Mouse (Mus musculus) embryo, embryonic 10.5 days (tissue): ENCODE measurements around the gene Gfra1.

Experiments used
- DNase-seq: peaks from one replicate; pipeline ENCODE4 v3.0.0-alpha.2; 2015; ENCODE audit warnings: low spot score

The Gfra1 gene

GRCm38 (mm10) chr19:58393121-58393520, 62.6 kb downstream of the Gfra1 start:
- DNase-seq, result no peak

- no peak for DNase-seq
Observed at GRCm38 (mm10) chr19:58391796-58392195, 63.9 kb downstream of the Gfra1 start.

GRCm38 (mm10) chr19:58389466-58389865, 66.2 kb downstream of the Gfra1 start:
- DNase-seq, result no peak

GRCm38 (mm10) chr19:58388851-58389447, 66.8 kb downstream of the Gfra1 start:
- DNase-seq, result no peak

GRCm38 (mm10) chr19:58383273-58383672, 72.4 kb downstream of the Gfra1 start:
- no peak for DNase-seq

- DNase-seq, result no peak
Observed at GRCm38 (mm10) chr19:58382535-58382934, 73.2 kb downstream of the Gfra1 start.

- no peak for DNase-seq
Observed at GRCm38 (mm10) chr19:58377969-58378368, 77.7 kb downstream of the Gfra1 start.

- no peak for DNase-seq
Observed at GRCm38 (mm10) chr19:58376675-58377102, 79.0 kb downstream of the Gfra1 start.

- DNase-seq, result no peak
Observed at GRCm38 (mm10) chr19:58374648-58375047, 81.1 kb downstream of the Gfra1 start.

GRCm38 (mm10) chr19:58374155-58374554, 81.6 kb downstream of the Gfra1 start:
- no peak for DNase-seq

- no peak for DNase-seq
Observed at GRCm38 (mm10) chr19:58368513-58368912, 87.2 kb downstream of the Gfra1 start.

- DNase-seq, result no peak
Observed at GRCm38 (mm10) chr19:58364688-58365087, 91.0 kb downstream of the Gfra1 start.

- DNase-seq, result no peak
Observed at GRCm38 (mm10) chr19:58360982-58361381, 94.7 kb downstream of the Gfra1 start.

- DNase-seq, result no peak
Observed at GRCm38 (mm10) chr19:58358063-58358462, 97.6 kb downstream of the Gfra1 start.

GRCm38 (mm10) chr19:58353953-58354352, 101.8 kb downstream of the Gfra1 start:
- DNase-seq, result no peak

- DNase-seq, result no peak
Observed at GRCm38 (mm10) chr19:58353260-58353870, 102.3 kb downstream of the Gfra1 start.

GRCm38 (mm10) chr19:58349890-58350408, 105.8 kb downstream of the Gfra1 start:
- DNase-seq, result peak; percentile 60

- no peak for DNase-seq
Observed at GRCm38 (mm10) chr19:58345137-58345536, 110.6 kb downstream of the Gfra1 start.

GRCm38 (mm10) chr19:58341351-58341750, 114.4 kb downstream of the Gfra1 start:
- DNase-seq, result no peak

- no peak for DNase-seq
Observed at GRCm38 (mm10) chr19:58340221-58340620, 115.5 kb downstream of the Gfra1 start.

GRCm38 (mm10) chr19:58336802-58337201, 118.9 kb downstream of the Gfra1 start:
- DNase-seq, result no peak

GRCm38 (mm10) chr19:58335585-58336530, 119.9 kb downstream of the Gfra1 start:
- DNase-seq, result peak; percentile 46

- DNase-seq, result no peak
Observed at GRCm38 (mm10) chr19:58329305-58329704, 126.4 kb downstream of the Gfra1 start.
